Mouse (Mus musculus): ENCODE measurements at regions not wholly inside any gene's neighbourhood (a gene's known extent, or its start where the extent isn't known, plus 50 kb on each side); places are given as distances from the start of the nearest gene placed in this dataset.

DNA sequence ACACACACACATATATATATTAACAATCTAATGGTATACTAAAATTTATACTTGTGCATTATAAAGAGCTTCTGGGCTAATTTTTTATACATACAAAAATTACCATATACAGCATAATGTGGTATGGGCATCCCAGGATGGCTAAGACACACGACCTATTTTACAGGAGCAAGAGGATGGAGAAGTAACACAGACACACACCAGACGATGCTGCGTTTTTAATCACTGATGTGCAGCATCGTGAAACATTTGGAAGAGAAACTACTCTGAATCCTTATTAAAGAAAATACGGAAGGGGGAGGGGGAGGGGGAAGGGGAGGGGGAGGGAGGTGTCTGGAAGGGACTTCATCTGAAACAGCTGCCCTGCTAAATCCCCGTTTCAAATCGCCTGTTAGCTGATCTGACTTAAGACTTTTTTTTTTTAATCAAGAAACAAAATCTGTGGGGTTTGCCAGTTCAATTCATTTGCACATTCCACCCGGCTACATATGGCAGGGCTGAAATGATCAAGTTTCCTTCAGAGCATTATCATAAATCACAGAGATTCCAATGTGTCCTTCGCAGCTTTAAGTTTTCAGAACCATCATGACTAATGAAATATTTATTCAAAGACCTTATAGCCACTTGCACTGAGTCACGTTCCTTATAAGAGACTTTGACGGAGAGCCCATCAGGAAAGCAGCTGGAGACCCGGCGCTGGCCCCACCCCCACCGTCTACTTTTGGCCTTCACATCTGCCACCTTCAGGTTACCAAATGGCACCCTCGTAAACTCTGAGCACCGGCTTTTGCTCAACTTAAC is 89.4 kb upstream of the Rnd3 start:
- Histone ChIP-seq H3K4me1 (replicated peaks; ENCODE audit: insufficient read depth, low read length) (no peaks in the 10 kb centered on the region), H3K9me3 (replicated peaks; ENCODE audit: low read length) (no peaks in the 10 kb centered on the region), H3K4me2 (ENCODE audit: low read length) (peak overlapping the region; percentile 46), H3K4me3 (replicated peaks; ENCODE audit: low read depth, low read length) (no peak overlapping the region), H3K27me3 (ENCODE audit: insufficient read depth, low read length) (no peaks in the 10 kb centered on the region), H3K9ac (ENCODE audit: low read depth, low read length) (no peak overlapping the region), H3K27ac (no peak overlapping the region), H3K36me3 (ENCODE audit: insufficient read depth, low read length) (no peaks in the 10 kb centered on the region)
- no peak for TF ChIP-seq CTCF (IDR thresholded peaks at IDR 0.05; ENCODE audit: low read depth)
- DNase-seq (ENCODE audit: low spot score), result peak; percentile 64
- ATAC-seq (replicated peaks; ENCODE audit: low FRiP score, low read depth), result no peak
- WGBS, result 5% methylated on average over 16 of the region's 16 CpGs

DNA sequence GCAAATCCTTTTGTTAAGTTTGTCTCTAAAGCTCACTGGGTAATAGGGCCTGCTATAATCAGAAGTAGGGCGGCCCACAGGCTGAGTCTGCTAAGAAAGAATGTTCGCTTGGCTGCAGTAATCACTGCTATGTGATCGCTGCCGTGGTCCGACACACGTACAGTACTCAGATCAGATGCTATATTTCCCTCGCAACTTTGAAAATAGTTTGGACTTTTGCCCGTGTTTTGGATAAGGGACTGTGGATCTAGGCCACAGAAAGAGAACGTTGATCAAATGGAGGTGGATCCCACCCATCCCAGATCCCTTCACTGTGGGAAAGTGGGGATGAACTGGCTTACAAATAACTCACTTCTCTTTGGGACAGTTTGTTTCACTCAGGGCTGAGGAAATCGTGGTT is 88.5 kb upstream of the Rnd3 start:
- ATAC-seq (replicated peaks; ENCODE audit: low FRiP score, low read depth) (no peak), DNase-seq (ENCODE audit: low spot score) (peak; percentile 52)
- no peaks in the 10 kb centered on the region for H3K36me3 ChIP-seq (ENCODE audit: insufficient read depth, low read length)
- TF ChIP-seq CTCF (IDR thresholded peaks at IDR 0.05; ENCODE audit: low read depth), result no peak
- no peaks in the 10 kb centered on the region for H3K4me1 ChIP-seq (replicated peaks; ENCODE audit: insufficient read depth, low read length)
- H3K4me2 ChIP-seq (ENCODE audit: low read length), result 0 out of 2 replicates have a peak overlapping the region, but pooled peaks have one; percentile 7
- WGBS, result 55% methylated on average over 10 of the region's 10 CpGs
- H3K9ac ChIP-seq (ENCODE audit: low read depth, low read length), result no peak overlapping the region
- H3K9me3 ChIP-seq (replicated peaks; ENCODE audit: low read length), result no peaks in the 10 kb centered on the region
- no peaks in the 10 kb centered on the region for H3K27me3 ChIP-seq (ENCODE audit: insufficient read depth, low read length)
- H3K4me3 ChIP-seq (replicated peaks; ENCODE audit: low read depth, low read length), result no peak overlapping the region
- H3K27ac ChIP-seq, result no peak overlapping the region

GRCm38 (mm10) chr2:51236852-51237251 is 87.9 kb upstream of the Rnd3 start:
- Histone ChIP-seq H3K27me3 (ENCODE audit: insufficient read depth, low read length) (no peaks in the 10 kb centered on the region), H3K9ac (ENCODE audit: low read depth, low read length) (no peak overlapping the region), H3K4me1 (replicated peaks; ENCODE audit: insufficient read depth, low read length) (no peaks in the 10 kb centered on the region), H3K9me3 (replicated peaks; ENCODE audit: low read length) (no peaks in the 10 kb centered on the region), H3K27ac (no peak overlapping the region), H3K36me3 (ENCODE audit: insufficient read depth, low read length) (no peaks in the 10 kb centered on the region), H3K4me2 (ENCODE audit: low read length) (no peak overlapping the region), H3K4me3 (replicated peaks; ENCODE audit: low read depth, low read length) (no peak overlapping the region)
- 72% methylated on average over 3 of the region's 3 CpGs for WGBS
- DNase-seq (ENCODE audit: low spot score), result no peak
- ATAC-seq (replicated peaks; ENCODE audit: low FRiP score, low read depth), result no peak
- TF ChIP-seq CTCF (IDR thresholded peaks at IDR 0.05; ENCODE audit: low read depth), result no peak

GRCm38 (mm10) chr2:51234427-51234826 is 85.5 kb upstream of the Rnd3 start:
- no peak for TF ChIP-seq CTCF (IDR thresholded peaks at IDR 0.05; ENCODE audit: low read depth)
- no peaks in the 10 kb centered on the region for H3K36me3 ChIP-seq (ENCODE audit: insufficient read depth, low read length)
- no peak overlapping the region for H3K4me2 ChIP-seq (ENCODE audit: low read length)
- WGBS, result 51% methylated on average over 5 of the region's 5 CpGs
- no peak overlapping the region for H3K9ac ChIP-seq (ENCODE audit: low read depth, low read length)
- H3K27ac ChIP-seq, result no peak overlapping the region
- DNase-seq (ENCODE audit: low spot score) (peak; percentile 46), ATAC-seq (replicated peaks; ENCODE audit: low FRiP score, low read depth) (no peak)
- H3K4me1 ChIP-seq (replicated peaks; ENCODE audit: insufficient read depth, low read length), result no peaks in the 10 kb centered on the region
- H3K4me3 ChIP-seq (replicated peaks; ENCODE audit: low read depth, low read length), result no peak overlapping the region
- no peaks in the 10 kb centered on the region for H3K9me3 ChIP-seq (replicated peaks; ENCODE audit: low read length)
- no peaks in the 10 kb centered on the region for H3K27me3 ChIP-seq (ENCODE audit: insufficient read depth, low read length)

DNA sequence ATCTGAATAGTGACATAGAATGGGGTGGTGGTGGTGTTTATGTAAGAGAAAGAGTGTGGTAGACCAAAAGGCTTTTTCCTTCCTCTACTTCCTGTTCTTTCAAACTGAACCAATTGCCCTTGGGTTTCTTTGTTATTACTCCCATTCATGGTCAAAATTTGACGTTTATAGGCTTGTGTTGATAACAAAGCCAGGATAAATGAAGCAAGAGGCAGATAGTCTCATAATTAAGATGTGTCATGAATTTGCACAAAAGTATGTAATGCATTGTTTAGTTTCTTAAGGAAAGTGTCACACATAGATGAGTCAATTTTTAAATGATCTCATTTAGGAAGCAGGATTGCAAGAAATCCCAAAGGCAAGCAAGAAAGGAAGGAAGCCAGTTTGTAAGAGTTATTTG is 73.9 kb upstream of the Rnd3 start:
- ATAC-seq (replicated peaks; ENCODE audit: low FRiP score, low read depth), result no peak
- no peak overlapping the region for H3K4me2 ChIP-seq (ENCODE audit: low read length)
- WGBS, result 52% methylated on average over 1 of the region's 1 CpGs

GRCm38 (mm10) chr2:51219714-51220113 is 70.8 kb upstream of the Rnd3 start:
- H3K27ac ChIP-seq, result no peak overlapping the region
- no peak overlapping the region for H3K4me3 ChIP-seq (replicated peaks; ENCODE audit: low read depth, low read length)
- H3K9me3 ChIP-seq (replicated peaks; ENCODE audit: low read length), result no peaks in the 10 kb centered on the region
- WGBS, result 56% methylated on average over 6 of the region's 6 CpGs
- H3K9ac ChIP-seq (ENCODE audit: low read depth, low read length), result no peak overlapping the region
- H3K4me1 ChIP-seq (replicated peaks; ENCODE audit: insufficient read depth, low read length), result no peaks in the 10 kb centered on the region
- no peak overlapping the region for H3K4me2 ChIP-seq (ENCODE audit: low read length)
- DNase-seq (ENCODE audit: low spot score) (peak; percentile 50), ATAC-seq (replicated peaks; ENCODE audit: low FRiP score, low read depth) (no peak)
- TF ChIP-seq CTCF (IDR thresholded peaks at IDR 0.05; ENCODE audit: low read depth), result no peak
- no peaks in the 10 kb centered on the region for H3K36me3 ChIP-seq (ENCODE audit: insufficient read depth, low read length)
- no peaks in the 10 kb centered on the region for H3K27me3 ChIP-seq (ENCODE audit: insufficient read depth, low read length)

More for the DNA sequence above, 73.9 kb upstream of the Rnd3 start:
- DNase-seq (ENCODE audit: low spot score), result no peak
- H3K27ac ChIP-seq, result no peak overlapping the region
- H3K27me3 ChIP-seq (ENCODE audit: insufficient read depth, low read length), result no peaks in the 10 kb centered on the region
- H3K4me1 ChIP-seq (replicated peaks; ENCODE audit: insufficient read depth, low read length), result no peaks in the 10 kb centered on the region
- no peak overlapping the region for H3K9ac ChIP-seq (ENCODE audit: low read depth, low read length)
- TF ChIP-seq CTCF (IDR thresholded peaks at IDR 0.05; ENCODE audit: low read depth), result no peak
- no peaks in the 10 kb centered on the region for H3K36me3 ChIP-seq (ENCODE audit: insufficient read depth, low read length)
- no peaks in the 10 kb centered on the region for H3K9me3 ChIP-seq (replicated peaks; ENCODE audit: low read length)
- no peak overlapping the region for H3K4me3 ChIP-seq (replicated peaks; ENCODE audit: low read depth, low read length)

Data from kidney, postnatal 0 days (tissue).